Mouse (Mus musculus): ENCODE data around the gene Zc3h18. TPM values are rescaled to one million over a fixed set of nuclear protein-coding genes. Genes with fewer than 3 reads are reported as not detected.

Zc3h18 gene
- polyA plus RNA-seq, 1 experiment from 2014 or later: 75.7 TPM

DNA sequence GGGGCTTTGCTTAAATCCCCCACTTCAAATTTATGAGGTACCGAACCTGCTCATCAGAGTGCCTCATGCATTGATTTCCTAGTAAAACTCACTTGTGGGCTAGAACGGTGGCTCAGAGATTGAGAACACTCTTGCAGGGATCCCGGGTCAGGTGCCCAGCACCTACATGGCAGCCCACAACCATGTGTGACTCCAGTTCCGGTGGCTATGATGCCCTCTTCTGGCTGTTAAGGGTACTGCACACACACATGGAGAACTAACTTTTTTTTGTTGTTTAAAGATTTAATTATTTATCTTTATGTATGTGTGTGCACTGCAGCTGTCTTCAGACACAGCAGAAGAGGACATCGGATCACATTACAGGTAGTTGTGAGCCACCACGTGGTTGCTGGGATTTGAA lies 59.0 kb downstream of the Zc3h18 start:
- DNase-seq (ENCODE audit: low spot score): no peak
- 92% methylated on average over 6 of the region's 6 CpGs for WGBS
- Histone ChIP-seq H3K27me3 (ENCODE audit: low read depth, poor library complexity, severe bottlenecking) (peaks cover 9% of the 10 kb centered on the region; the same call in 1 of the 2 replicates), H3K27ac (replicated peaks) (no peak overlapping the region), H3K4me3 (no peak overlapping the region), H3K9me3 (replicated peaks) (no peaks in the 10 kb centered on the region), H3K36me3 (peaks cover 70% of the 10 kb centered on the region), H3K4me1 (peaks cover 28% of the 10 kb centered on the region)

- Histone ChIP-seq H3K36me3 (peaks cover 70% of the 10 kb centered on the region), H3K4me3 (no peak overlapping the region), H3K4me1 (peaks cover 25% of the 10 kb centered on the region), H3K27ac (replicated peaks) (no peak overlapping the region), H3K27me3 (ENCODE audit: low read depth, poor library complexity, severe bottlenecking) (peaks cover 9% of the 10 kb centered on the region; the same call in 1 of the 2 replicates), H3K9me3 (replicated peaks) (no peaks in the 10 kb centered on the region)
- WGBS: 96% methylated on average over 9 of the region's 9 CpGs
- no peak for DNase-seq (ENCODE audit: low spot score)
Observed at GRCm38 (mm10) chr8:122436146-122436545, 59.7 kb downstream of the Zc3h18 start.

DNA sequence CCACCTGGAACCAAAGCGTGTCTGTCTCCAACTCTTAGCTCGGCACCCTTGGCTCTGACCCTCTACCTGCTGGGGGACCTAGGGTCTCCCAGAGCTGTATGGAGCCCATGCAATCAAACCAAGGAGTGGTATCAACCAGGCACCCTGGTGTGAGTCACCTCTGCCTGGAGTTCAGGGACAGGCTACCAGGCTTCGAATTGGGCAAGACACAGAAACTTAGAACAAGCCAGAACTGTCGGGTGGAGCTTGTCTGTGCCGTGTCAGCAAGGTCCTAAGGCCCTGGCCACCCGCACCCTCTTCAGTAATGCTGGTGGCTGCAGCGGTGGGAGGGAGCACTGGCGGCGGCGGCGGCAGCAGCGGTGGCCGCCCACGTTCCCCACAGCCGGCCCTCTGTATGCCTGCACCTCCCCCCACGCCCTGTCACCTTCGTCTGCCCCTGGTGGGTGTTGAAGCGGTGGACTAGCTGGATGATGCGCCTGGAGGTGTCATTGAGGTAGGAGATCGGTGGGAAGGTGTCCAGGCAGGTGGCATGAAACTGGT lies 60.2 kb downstream of the Zc3h18 start:
- peaks cover 4% of the 10 kb centered on the region; the same call in 1 of the 2 replicates for H3K27me3 ChIP-seq (ENCODE audit: low read depth, poor library complexity, severe bottlenecking)
- DNase-seq (ENCODE audit: low spot score): no peak
- no peak overlapping the region for H3K27ac ChIP-seq (replicated peaks)
- no peak overlapping the region for H3K4me3 ChIP-seq
- peaks cover 19% of the 10 kb centered on the region for H3K4me1 ChIP-seq
- 89% methylated on average over 20 of the region's 20 CpGs for WGBS
- peaks cover 70% of the 10 kb centered on the region for H3K36me3 ChIP-seq
- no peaks in the 10 kb centered on the region for H3K9me3 ChIP-seq (replicated peaks)

DNA sequence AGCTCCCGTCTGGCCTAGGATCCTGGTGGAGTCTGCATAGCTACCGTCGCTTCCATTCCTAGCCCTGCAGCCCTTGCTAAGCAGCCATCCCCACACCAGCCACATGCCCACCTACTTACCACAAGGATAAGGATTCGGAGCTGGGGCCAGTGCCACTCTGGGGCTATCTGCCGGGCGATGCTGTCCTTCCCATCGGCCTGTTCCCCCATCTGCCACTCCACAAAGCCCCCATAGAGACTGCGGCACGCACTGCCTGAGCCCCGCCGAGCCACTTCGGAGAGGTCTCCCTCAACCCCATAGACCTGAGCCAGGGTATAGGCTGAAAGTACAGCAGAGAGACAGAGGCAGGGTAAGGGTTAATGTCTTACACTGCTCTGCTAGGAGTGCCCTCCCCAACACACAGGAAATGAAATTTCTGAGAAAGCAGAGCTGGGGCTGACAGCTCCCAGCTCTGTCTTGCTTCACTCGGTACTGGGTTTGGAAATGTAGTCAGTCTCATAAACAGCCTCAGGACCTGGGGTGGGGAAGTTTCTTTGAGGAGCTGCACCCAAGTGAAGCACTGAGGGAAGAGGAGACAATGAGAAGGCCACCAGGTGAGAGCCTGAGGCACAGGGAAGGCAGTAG lies 61.4 kb downstream of the Zc3h18 start:
- no peak for DNase-seq (ENCODE audit: low spot score)
- peaks cover 18% of the 10 kb centered on the region for H3K4me1 ChIP-seq
- H3K27me3 ChIP-seq (ENCODE audit: low read depth, poor library complexity, severe bottlenecking): no peaks in the 10 kb centered on the region; the same call in 1 of the 2 replicates
- no peaks in the 10 kb centered on the region for H3K9me3 ChIP-seq (replicated peaks)
- H3K4me3 ChIP-seq: no peak overlapping the region
- no peak overlapping the region for H3K27ac ChIP-seq (replicated peaks)
- WGBS: 94% methylated on average over 13 of the region's 13 CpGs
- H3K36me3 ChIP-seq: peaks cover 70% of the 10 kb centered on the region

DNA sequence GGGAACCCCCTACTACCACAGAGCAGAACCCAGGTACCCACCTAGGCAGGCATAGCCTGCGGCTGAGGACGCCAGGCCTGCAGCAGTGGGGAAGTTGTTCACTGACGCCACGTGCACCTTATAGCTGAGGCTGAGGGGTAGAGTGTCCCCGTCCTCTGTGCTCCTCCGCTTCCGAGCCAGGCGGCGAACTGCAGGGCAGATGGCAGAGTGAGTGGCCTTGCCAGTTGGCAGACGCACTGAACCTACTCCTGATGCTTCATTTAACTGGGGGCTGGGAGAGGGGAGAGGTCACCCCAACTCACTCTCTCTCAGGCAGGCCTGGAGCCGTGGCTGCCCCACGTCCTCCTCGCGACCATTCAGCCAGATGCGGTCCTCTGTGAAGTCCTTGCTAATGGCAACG lies 62.9 kb downstream of the Zc3h18 start:
- no peak overlapping the region for H3K4me3 ChIP-seq
- no peak overlapping the region for H3K27ac ChIP-seq (replicated peaks)
- H3K27me3 ChIP-seq (ENCODE audit: low read depth, poor library complexity, severe bottlenecking): no peaks in the 10 kb centered on the region
- peaks cover 15% of the 10 kb centered on the region for H3K4me1 ChIP-seq
- 95% methylated on average over 16 of the region's 16 CpGs for WGBS
- H3K36me3 ChIP-seq: peaks cover 58% of the 10 kb centered on the region
- no peak for DNase-seq (ENCODE audit: low spot score)
- H3K9me3 ChIP-seq (replicated peaks): no peaks in the 10 kb centered on the region

- 93% methylated on average over 1 of the region's 1 CpGs for WGBS
- no peak for DNase-seq (ENCODE audit: low spot score)
- H3K4me1 ChIP-seq: peaks cover 34% of the 10 kb centered on the region
Observed at GRCm38 (mm10) chr8:122441326-122441725, 64.9 kb downstream of the Zc3h18 start.

DNA sequence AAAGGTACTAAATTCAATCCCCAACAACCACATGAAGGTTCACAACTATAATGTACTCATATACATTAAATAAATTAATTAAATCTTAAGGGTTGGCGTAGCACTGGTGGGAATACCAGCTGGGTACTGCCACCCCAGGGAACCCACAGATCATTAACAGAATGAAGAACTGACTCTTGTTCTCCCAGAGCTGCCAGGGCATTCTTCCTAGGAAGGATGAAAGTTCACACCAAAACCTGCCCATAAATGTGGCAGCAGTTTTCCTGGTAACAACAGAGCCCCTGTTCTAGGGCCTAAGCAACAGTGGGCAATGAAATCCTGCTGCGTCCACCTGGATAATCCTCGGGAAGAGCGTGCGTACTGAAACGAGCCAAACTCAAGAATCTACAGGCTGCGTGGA lies 65.9 kb downstream of the Zc3h18 start:
- peak overlapping the region; percentile 87 for H3K4me3 ChIP-seq
- H3K27me3 ChIP-seq (ENCODE audit: low read depth, poor library complexity, severe bottlenecking): no peaks in the 10 kb centered on the region
- no peaks in the 10 kb centered on the region for H3K9me3 ChIP-seq (replicated peaks)
- peaks cover 28% of the 10 kb centered on the region for H3K36me3 ChIP-seq
- peak overlapping the region; percentile 93 for H3K27ac ChIP-seq (replicated peaks)
- no peak for DNase-seq (ENCODE audit: low spot score)
- H3K4me1 ChIP-seq: peaks cover 34% of the 10 kb centered on the region
- WGBS: 21% methylated on average over 7 of the region's 7 CpGs

More at GRCm38 (mm10) chr8:122441326-122441725, 64.9 kb downstream of the Zc3h18 start:
- no peaks in the 10 kb centered on the region for H3K27me3 ChIP-seq (ENCODE audit: low read depth, poor library complexity, severe bottlenecking)
- H3K9me3 ChIP-seq (replicated peaks): no peaks in the 10 kb centered on the region
- peaks cover 39% of the 10 kb centered on the region for H3K36me3 ChIP-seq
- no peak overlapping the region for H3K27ac ChIP-seq (replicated peaks)
- no peak overlapping the region for H3K4me3 ChIP-seq

GRCm38 (mm10) chr8:122442781-122443180 lies 66.4 kb downstream of the Zc3h18 start:
- under 1% methylated on average over 12 of the region's 12 CpGs for WGBS
- Histone ChIP-seq H3K27ac (replicated peaks) (peak overlapping the region; percentile 93), H3K4me3 (peak overlapping the region; percentile 87), H3K27me3 (ENCODE audit: low read depth, poor library complexity, severe bottlenecking) (no peaks in the 10 kb centered on the region), H3K9me3 (replicated peaks) (no peaks in the 10 kb centered on the region), H3K4me1 (peaks cover 34% of the 10 kb centered on the region), H3K36me3 (peaks cover 24% of the 10 kb centered on the region)
- no peak for DNase-seq (ENCODE audit: low spot score)

DNA sequence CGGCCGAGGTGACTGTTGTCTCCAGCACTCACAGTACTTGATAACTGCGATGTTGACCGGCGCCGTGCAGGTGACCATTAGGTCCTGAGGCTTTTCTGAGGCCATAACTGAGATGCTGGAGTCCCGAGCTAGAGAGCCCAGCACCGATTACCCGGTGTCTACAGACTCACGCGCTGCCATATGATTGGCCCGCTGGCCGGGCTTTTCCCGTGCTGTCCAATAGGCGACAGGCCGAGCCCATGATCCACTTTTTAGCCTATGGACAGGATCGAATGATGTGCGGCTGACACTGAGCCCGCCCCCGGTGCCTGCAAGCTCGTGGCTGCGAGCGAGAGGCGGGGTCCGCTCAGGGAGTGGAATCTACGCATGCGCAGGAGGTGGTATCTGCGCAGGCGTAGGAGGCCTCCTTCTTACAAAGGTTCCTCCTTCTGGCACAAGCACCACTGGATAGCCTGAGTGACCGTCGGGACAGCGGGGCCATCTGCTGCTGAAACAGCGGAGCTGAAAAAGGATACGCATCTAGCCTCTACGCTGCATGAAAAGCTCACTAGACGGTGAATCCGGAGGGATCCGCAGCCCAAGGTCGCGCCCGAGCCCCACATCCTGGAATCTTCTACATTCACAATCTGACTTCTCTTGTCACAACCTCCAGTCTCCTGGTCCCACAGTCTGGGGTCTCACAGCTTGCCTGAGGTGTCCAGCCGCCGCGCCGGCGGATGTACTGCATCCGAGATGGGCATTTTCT lies 67.0 kb downstream of the Zc3h18 start, which contains the start of gene Mvd:
Gene Mvd, minus strand, starts transcription at position 161 of the 745 bp plus-strand sequence.
- no peaks in the 10 kb centered on the region for H3K9me3 ChIP-seq (replicated peaks)
- H3K36me3 ChIP-seq: peaks cover 17% of the 10 kb centered on the region
- no peaks in the 10 kb centered on the region for H3K27me3 ChIP-seq (ENCODE audit: low read depth, poor library complexity, severe bottlenecking)
- H3K4me3 ChIP-seq: peak within 1 kb of the TSS; percentile 87
- H3K27ac ChIP-seq (replicated peaks): peak within 1 kb of the TSS; percentile 93
- peaks cover 34% of the 10 kb centered on the region for H3K4me1 ChIP-seq
- peak; percentile 99 for DNase-seq (ENCODE audit: low spot score)
- WGBS: under 1% methylated on average over 47 of the region's 47 CpGs

GRCm38 (mm10) chr8:122444058-122444748 lies 67.8 kb downstream of the Zc3h18 start:
- WGBS: 53% methylated on average over 19 of the region's 19 CpGs
- peaks cover 34% of the 10 kb centered on the region for H3K4me1 ChIP-seq
- H3K4me3 ChIP-seq: peak overlapping the region; percentile 87
- peak overlapping the region; percentile 93 for H3K27ac ChIP-seq (replicated peaks)
- H3K9me3 ChIP-seq (replicated peaks): no peaks in the 10 kb centered on the region
- H3K27me3 ChIP-seq (ENCODE audit: low read depth, poor library complexity, severe bottlenecking): no peaks in the 10 kb centered on the region
- DNase-seq (ENCODE audit: low spot score): peak; percentile 60
- H3K36me3 ChIP-seq: peaks cover 10% of the 10 kb centered on the region

GRCm38 (mm10) chr8:122445203-122445602 lies 68.8 kb downstream of the Zc3h18 start:
- no peak overlapping the region for H3K27ac ChIP-seq (replicated peaks)
- no peak for DNase-seq (ENCODE audit: low spot score)
- H3K4me3 ChIP-seq: 0 out of 2 replicates have a peak overlapping the region, but pooled peaks have one; percentile 87
- H3K36me3 ChIP-seq: no peaks in the 10 kb centered on the region
- H3K9me3 ChIP-seq (replicated peaks): no peaks in the 10 kb centered on the region
- peaks cover 34% of the 10 kb centered on the region for H3K4me1 ChIP-seq
- WGBS: 70% methylated on average over 3 of the region's 3 CpGs
- no peaks in the 10 kb centered on the region for H3K27me3 ChIP-seq (ENCODE audit: low read depth, poor library complexity, severe bottlenecking)

GRCm38 (mm10) chr8:122451161-122451703 lies 74.8 kb downstream of the Zc3h18 start:
- 86% methylated on average over 7 of the region's 7 CpGs for WGBS
- no peaks in the 10 kb centered on the region for H3K9me3 ChIP-seq (replicated peaks)
- H3K4me1 ChIP-seq: no peaks in the 10 kb centered on the region; the same call in 1 of the 2 replicates
- peaks cover 10% of the 10 kb centered on the region; the same call in 1 of the 2 replicates for H3K27me3 ChIP-seq (ENCODE audit: low read depth, poor library complexity, severe bottlenecking)
- no peaks in the 10 kb centered on the region for H3K36me3 ChIP-seq
- no peak for DNase-seq (ENCODE audit: low spot score)
- H3K4me3 ChIP-seq: no peak overlapping the region
- no peak overlapping the region for H3K27ac ChIP-seq (replicated peaks)

All from midbrain, embryonic 10.5 days (tissue).